Mouse (Mus musculus) kidney, adult 2 months (tissue): ENCODE data around the gene Agmat. TPM values are rescaled to one million over a fixed set of nuclear protein-coding genes. Genes with fewer than 3 reads are reported as not detected.

ENCODE experiments used
- DNase-seq: peaks from one replicate; pipeline ENCODE4 v3.0.0; 2021
- H3K27ac ChIP-seq: fragments of 200-500 bp; 2 replicates; pipeline ENCODE4 v1.5.1; 2012; ENCODE audit warnings: low read depth, low read length, control low read depth, inconsistent platforms; ENCODE audit not compliant: insufficient read depth
- H3K27me3 ChIP-seq: fragments of 200-500 bp; replicated peaks from 2 replicates; pipeline ENCODE4 v1.6.1; 2012; ENCODE audit warnings: mild to moderate bottlenecking, moderate library complexity, low read length, inconsistent platforms; ENCODE audit not compliant: control insufficient read depth, insufficient read depth
- H3K36me3 ChIP-seq: fragments of 200-500 bp; 2 replicates; pipeline ENCODE4 v1.6.1; 2012; ENCODE audit warnings: mild to moderate bottlenecking, moderate library complexity, low read length, inconsistent platforms; ENCODE audit not compliant: control insufficient read depth, insufficient read depth
- H3K4me1 ChIP-seq: fragments of 200-500 bp; 2 replicates; pipeline ENCODE4 v1.6.1; 2011; ENCODE audit warnings: low read length; ENCODE audit not compliant: control insufficient read depth, insufficient read depth
- H3K4me3 ChIP-seq: fragments of 200-500 bp; 2 replicates; pipeline ENCODE4 v1.5.1; 2011; ENCODE audit warnings: mild to moderate bottlenecking, low read depth, low read length, control low read depth; ENCODE audit not compliant: insufficient read depth
- CTCF ChIP-seq: fragments of 200-500 bp; conservative IDR thresholded peaks from 2 replicates; pipeline ENCODE4 v1.5.1; 2011; ENCODE audit warnings: low read depth, mild to moderate bottlenecking, control low read depth, low read length, moderate library complexity, mixed read lengths; ENCODE audit not compliant: insufficient read depth, insufficient read length
- POLR2A ChIP-seq: fragments of 200-500 bp; IDR thresholded peaks from one replicate; pipeline ENCODE4 v1.6.1; 2011; ENCODE audit warnings: low read depth, low read length, control low read depth
- WGBS: fragments of 180-500 bp; shearing (Covaris S2); methylation state at CpG from one replicate; pipeline ENCODE4 v1.1.7; 2018; 5-methylcytosine and 5-hydroxymethylcytosine counted together
- polyA plus RNA-seq: library from polyadenylated mRNA; depleted of rRNA; stranded (reverse); fragments of >200 nt; gene quantifications from 2 replicates; pipeline ENCODE4 v1.2.3, GENCODE M21; 2012

Agmat gene
- polyA plus RNA-seq, 1 experiment = 9.4 TPM

DNA sequence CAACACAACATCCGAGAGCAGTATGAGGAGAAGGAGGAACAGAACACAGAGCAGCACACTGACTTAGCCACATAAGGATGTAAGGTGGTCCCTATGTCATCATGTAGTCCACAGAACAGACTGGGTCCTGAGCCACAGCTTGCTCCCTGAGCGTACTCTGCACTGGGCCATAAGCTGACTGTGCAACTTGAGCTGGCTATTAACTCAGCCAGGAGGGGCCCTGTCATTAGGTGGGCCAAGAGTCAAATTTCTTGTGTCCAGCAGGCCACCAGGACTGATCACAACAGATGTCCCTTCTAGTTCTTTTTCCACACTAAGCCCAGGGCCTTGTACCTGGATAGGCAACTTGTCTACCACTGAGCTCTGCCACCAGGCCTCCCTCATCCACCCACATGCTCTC lies 31.4 kb upstream of the Agmat start:
- peaks cover 2% of the 10 kb centered on the region for H3K36me3 ChIP-seq
- TF ChIP-seq POLR2A (no peak), CTCF (no peak)
- H3K4me3 ChIP-seq = no peak overlapping the region
- whole genome bisulfite sequencing = 22% methylated on average over 2 of the region's 2 CpGs
- no peak for DNase-seq
- H3K27ac ChIP-seq = peak overlapping the region; percentile 51; the same call in 1 of the 2 replicates
- H3K27me3 ChIP-seq = no peaks in the 10 kb centered on the region
- peaks cover 22% of the 10 kb centered on the region for H3K4me1 ChIP-seq

DNA sequence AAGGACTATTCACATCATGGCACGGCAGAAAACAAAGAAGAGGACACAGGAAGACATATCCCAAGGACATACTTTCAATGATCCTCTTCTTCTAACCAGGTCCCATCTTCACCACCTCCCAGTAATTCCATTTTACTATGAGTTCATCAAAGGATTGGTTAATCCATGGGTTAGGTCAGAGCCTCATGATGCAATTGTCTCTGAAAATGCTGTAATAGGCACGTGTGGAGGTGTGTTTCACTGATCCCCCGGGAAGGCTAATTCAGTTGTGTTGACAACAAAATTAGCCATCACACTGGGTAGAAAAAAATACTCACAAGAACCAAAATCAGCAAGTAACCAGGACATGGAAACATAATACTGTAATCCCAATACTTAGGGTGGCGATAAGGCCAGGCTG lies 28.8 kb upstream of the Agmat start:
- 75% methylated on average over 4 of the region's 4 CpGs for WGBS
- TF ChIP-seq POLR2A = no peak
- TF ChIP-seq CTCF = no peak
- no peak overlapping the region for H3K4me3 ChIP-seq
- H3K27me3 ChIP-seq = no peaks in the 10 kb centered on the region
- H3K27ac ChIP-seq = no peak overlapping the region
- H3K36me3 ChIP-seq = peaks cover 2% of the 10 kb centered on the region; the same call in 1 of the 2 replicates
- DNase-seq = no peak
- peaks cover 38% of the 10 kb centered on the region for H3K4me1 ChIP-seq

DNA sequence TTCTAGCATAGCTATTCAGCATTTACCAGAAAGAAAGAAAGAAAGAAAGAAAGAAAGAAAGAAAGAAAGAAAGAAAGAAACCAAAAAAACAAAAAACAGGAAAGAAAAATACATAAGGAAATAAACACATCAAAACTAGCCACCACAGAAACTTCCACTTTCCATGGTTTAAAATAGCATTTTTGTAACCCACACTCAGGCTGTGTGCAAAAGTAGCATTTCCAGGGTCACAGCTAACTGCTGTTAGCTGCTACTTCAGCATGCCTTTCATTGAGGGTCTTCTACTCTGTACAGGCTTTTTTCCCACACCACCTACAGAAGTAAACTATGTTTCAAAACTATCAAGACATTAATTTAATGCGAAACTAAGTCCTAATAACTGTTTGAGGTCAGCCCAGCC lies 27.2 kb upstream of the Agmat start:
- Histone ChIP-seq H3K27ac (no peak overlapping the region), H3K27me3 (no peaks in the 10 kb centered on the region), H3K4me1 (peaks cover 41% of the 10 kb centered on the region), H3K4me3 (no peak overlapping the region), H3K36me3 (no peaks in the 10 kb centered on the region; the same call in 1 of the 2 replicates)
- WGBS = 81% methylated on average over 1 of the region's 1 CpGs
- DNase-seq = no peak
- TF ChIP-seq CTCF (no peak), POLR2A (no peak)

DNA sequence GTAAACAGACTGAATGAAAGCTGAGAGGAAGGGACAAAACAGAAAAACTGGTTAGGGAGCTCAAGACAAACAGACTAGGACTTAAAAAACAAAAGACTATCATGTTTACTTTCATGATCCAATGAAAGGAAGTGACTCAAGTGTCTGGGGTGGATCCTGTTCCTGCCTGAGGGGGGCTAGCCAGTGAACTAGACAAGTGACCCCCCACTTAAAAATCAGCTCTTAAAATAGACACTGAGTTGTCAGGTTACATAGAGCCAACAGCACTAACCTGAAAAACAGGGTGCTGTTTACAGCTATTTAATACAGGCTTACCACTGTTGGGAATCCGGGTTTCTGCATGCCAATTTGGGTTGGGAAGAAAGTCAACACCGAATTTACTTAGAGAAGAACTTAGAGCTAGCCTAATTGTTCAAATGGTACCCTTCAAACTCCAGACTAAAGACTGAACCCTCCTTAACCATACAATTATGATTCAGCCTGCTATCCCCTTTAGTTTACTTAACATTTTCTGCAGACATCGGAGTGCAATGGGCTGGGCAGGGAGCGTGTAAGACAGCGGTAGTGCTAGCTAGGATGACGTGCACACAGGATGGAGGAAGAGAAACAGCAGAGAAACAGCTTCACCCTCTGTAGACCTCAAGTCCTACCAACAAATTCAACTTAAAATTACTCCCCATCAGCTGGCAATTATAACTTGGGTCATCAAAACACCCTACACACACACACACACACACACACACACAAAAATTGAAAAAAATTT lies 25.5 kb upstream of the Agmat start:
- H3K4me1 ChIP-seq = peaks cover 41% of the 10 kb centered on the region
- no peak overlapping the region for H3K4me3 ChIP-seq
- no peaks in the 10 kb centered on the region for H3K27me3 ChIP-seq
- 13% methylated on average over 6 of the region's 6 CpGs for WGBS
- no peak for DNase-seq
- TF ChIP-seq POLR2A (no peak), CTCF (no peak)
- peak overlapping the region; percentile 53 for H3K27ac ChIP-seq
- H3K36me3 ChIP-seq = no peaks in the 10 kb centered on the region; the same call in 1 of the 2 replicates

DNA sequence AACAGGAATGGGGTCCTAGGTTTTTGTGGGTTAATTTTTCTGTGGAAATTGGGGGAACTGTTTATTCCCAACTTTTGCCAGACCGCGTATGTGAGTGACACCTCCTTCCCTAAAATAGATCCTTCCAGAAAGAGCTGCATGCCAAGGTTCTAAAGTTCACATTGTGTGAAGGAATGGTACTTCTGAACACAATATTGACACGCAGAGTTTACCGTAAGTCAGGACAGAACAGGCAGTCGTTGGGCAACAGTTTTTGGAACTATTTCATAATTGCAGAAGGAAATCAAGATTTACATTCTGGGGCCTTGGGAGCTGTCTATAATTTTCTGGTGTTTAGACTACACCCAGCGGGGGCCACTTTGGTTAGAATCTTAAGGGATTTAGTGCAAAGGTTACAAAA lies 24.5 kb upstream of the Agmat start:
- peak; percentile 69 for DNase-seq
- Histone ChIP-seq H3K4me1 (peaks cover 40% of the 10 kb centered on the region), H3K36me3 (no peaks in the 10 kb centered on the region; the same call in 1 of the 2 replicates), H3K27me3 (no peaks in the 10 kb centered on the region), H3K4me3 (peak overlapping the region; percentile 78), H3K27ac (peak overlapping the region; percentile 83)
- no peak for TF ChIP-seq CTCF
- TF ChIP-seq POLR2A = no peak
- WGBS = 15% methylated on average over 6 of the region's 6 CpGs

DNA sequence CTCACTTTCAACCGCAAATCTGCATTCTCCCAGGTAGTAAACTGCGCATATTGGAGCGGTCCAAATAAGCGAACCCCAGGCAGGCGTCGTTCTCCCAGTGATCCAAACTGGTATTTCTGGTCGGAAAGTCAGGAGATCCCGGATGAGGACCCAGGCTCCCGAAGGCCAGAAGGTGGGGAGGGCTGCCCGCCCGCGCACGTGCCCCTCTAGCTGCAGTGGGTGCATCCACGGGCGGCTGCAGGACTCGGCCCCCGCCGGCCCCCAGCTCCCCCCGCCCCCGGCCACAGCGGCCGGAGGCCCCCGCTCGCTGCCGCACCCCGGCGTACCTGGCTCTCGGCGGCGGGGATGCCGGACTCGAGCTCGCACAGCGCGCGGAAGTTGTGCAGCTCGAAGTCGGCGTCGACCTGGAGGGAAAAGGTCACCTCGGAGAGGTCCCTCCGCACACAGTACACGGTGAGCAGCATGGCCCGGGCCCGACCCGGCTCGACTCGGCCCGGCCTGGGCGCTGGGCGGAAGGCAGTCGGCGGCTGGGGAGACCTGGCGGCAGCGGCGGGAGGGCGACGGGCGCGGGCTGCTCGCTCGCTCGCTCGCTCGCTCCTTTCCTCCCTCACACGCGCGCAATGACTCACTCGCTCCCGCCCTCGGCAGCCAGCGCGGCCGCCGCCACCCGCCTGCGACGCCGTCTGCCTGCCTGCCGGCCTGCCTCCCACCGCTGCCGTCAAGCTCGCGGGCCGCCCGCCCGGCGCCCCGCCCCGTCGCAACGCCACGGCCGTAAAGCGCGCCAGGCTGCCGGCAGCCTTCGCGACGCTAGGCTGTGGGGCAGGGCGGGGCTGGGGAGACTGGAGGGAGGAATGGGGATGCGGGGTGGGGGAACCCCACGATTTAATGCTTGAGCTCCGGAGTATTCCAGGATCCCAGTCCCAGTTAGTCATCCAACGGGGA lies 23.5 kb upstream of the Agmat start, which contains the start of gene Ddi2:
TSS of gene Ddi2 (minus strand) at position 689 of the 942 bp plus-strand sequence.
- TF ChIP-seq CTCF (no peak), POLR2A (peak; percentile 72)
- H3K4me3 ChIP-seq = peak within 1 kb of the TSS; percentile 78
- under 1% methylated on average over 104 of the region's 105 CpGs for WGBS
- peaks cover 42% of the 10 kb centered on the region for H3K4me1 ChIP-seq
- DNase-seq = peak; percentile 94
- no peaks in the 10 kb centered on the region; the same call in 1 of the 2 replicates for H3K36me3 ChIP-seq
- H3K27me3 ChIP-seq = no peaks in the 10 kb centered on the region
- peak within 1 kb of the TSS; percentile 88 for H3K27ac ChIP-seq

DNA sequence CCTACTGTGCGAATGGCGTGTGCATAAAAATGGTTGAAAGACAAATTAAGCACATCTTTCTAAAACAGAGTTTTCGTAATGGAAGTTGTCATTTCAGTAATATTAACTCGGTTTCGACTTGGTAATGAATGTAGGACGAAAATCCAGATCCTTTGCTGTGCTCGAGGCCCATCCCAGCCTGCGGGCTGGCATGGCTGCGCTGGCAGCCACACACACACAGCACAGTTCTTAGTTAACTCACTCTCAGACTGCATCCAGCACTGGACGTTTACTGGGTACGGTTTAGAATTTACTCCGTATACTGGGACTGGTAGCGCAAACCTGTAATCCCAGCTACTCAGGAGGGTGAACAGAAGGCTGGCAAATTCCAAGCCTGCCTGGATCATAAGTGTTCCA lies 22.8 kb upstream of the Agmat start:
- Histone ChIP-seq H3K36me3 (no peaks in the 10 kb centered on the region; the same call in 1 of the 2 replicates), H3K4me3 (peak overlapping the region; percentile 58), H3K4me1 (peaks cover 42% of the 10 kb centered on the region), H3K27ac (peak overlapping the region; percentile 49), H3K27me3 (no peaks in the 10 kb centered on the region)
- no peak for DNase-seq
- no peak for TF ChIP-seq CTCF
- TF ChIP-seq POLR2A = no peak
- 6% methylated on average over 13 of the region's 13 CpGs for WGBS
